Mouse (Mus musculus) cortical plate, adult 2 months (tissue): ENCODE results near the gene Hist1h4j. TPM values are rescaled to one million over a fixed set of nuclear protein-coding genes. Genes with fewer than 3 reads are reported as not detected.
"Not testable (repeated sequence)": the region's sequence is repeated elsewhere in the genome, so short reads cannot be mapped to it uniquely, and the experiment has no call there.

Experiments
- H3K27ac ChIP-seq: fragments of 200-500 bp; 2 replicates; pipeline ENCODE4 v1.5.1; 2012; ENCODE audit warnings: low read length, control low read depth, inconsistent platforms; ENCODE audit not compliant: insufficient read depth
- H3K4me1 ChIP-seq: fragments of 200-500 bp; 2 replicates; pipeline ENCODE4 v1.6.1; 2011; ENCODE audit warnings: low read length; ENCODE audit not compliant: control insufficient read depth, insufficient read depth
- H3K4me3 ChIP-seq: fragments of 200-500 bp; 2 replicates; pipeline ENCODE4 v1.5.1; 2011; ENCODE audit warnings: mild to moderate bottlenecking, low read length, control low read depth; ENCODE audit not compliant: insufficient read depth
- CTCF ChIP-seq: fragments of 200-500 bp; IDR thresholded peaks from 2 replicates; pipeline ENCODE4 v1.5.1; 2011; ENCODE audit warnings: mild to moderate bottlenecking, control low read depth, low read length; ENCODE audit not compliant: insufficient read depth; ENCODE audit errors: extremely low read depth
- POLR2A ChIP-seq: fragments of 200-500 bp; IDR thresholded peaks from 2 replicates; pipeline ENCODE4 v1.6.1; 2011; ENCODE audit warnings: mild to moderate bottlenecking, low read length, control low read depth; ENCODE audit not compliant: insufficient read depth; ENCODE audit errors: extremely low read depth
- polyA plus RNA-seq: library from polyadenylated mRNA; depleted of rRNA; stranded (reverse); fragments of >200 nt; gene quantifications from 2 replicates; pipeline ENCODE4 v1.2.3, GENCODE M21; 2012

Gene Hist1h4j
- polyA plus RNA-seq, 1 experiment: 2.3 TPM

- H3K27ac ChIP-seq: peak within 1 kb of the TSS; percentile 97
Measured at GRCm38 (mm10) chr13:21715864-21716539, 18.9 kb upstream of the Hist1h4j start, which contains the start of the genes Hist1h2bl and Hist1h2ai. Hist1h2bl (minus strand) TSS chr13:21716143. Hist1h2ai (plus strand) TSS chr13:21716422.

GRCm38 (mm10) chr13:21716540-21717391 is 18.1 kb upstream of the Hist1h4j start:
- not testable (repeated sequence) for H3K4me1 ChIP-seq
- peak overlapping the region; percentile 97 for H3K27ac ChIP-seq
- H3K4me3 ChIP-seq: peak overlapping the region; percentile 33

More at GRCm38 (mm10) chr13:21715864-21716539, 18.9 kb upstream of the Hist1h4j start, which contains the start of the genes Hist1h2bl and Hist1h2ai:
- TF ChIP-seq POLR2A: peak; percentile 97
- not testable (repeated sequence) for H3K4me1 ChIP-seq
- H3K4me3 ChIP-seq: peak within 1 kb of the TSS; percentile 33

- peak; percentile 88 for TF ChIP-seq POLR2A
- not testable (repeated sequence) for H3K4me1 ChIP-seq
- Histone ChIP-seq H3K4me3 (peak within 1 kb of the TSS; percentile 33), H3K27ac (peak within 1 kb of the TSS; percentile 97)
Measured at GRCm38 (mm10) chr13:21717397-21718357, 17.2 kb upstream of the Hist1h4j start, which contains the start of gene Hist1h3h. Hist1h3h (plus strand) TSS chr13:21717659.

GRCm38 (mm10) chr13:21718381-21719080 is 16.3 kb upstream of the Hist1h4j start:
- no peak overlapping the region for H3K27ac ChIP-seq
- TF ChIP-seq POLR2A: no peak
- no peak for TF ChIP-seq CTCF

GRCm38 (mm10) chr13:21721107-21721756 is 13.6 kb upstream of the Hist1h4j start:
- H3K27ac ChIP-seq, H3K4me1 ChIP-seq: not testable (repeated sequence)
- peak overlapping the region; percentile 42 for H3K4me3 ChIP-seq

More at GRCm38 (mm10) chr13:21718381-21719080, 16.3 kb upstream of the Hist1h4j start:
- Histone ChIP-seq H3K4me1 (peaks cover 7% of the 10 kb centered on the region; the same call in 1 of the 2 replicates), H3K4me3 (peak overlapping the region; percentile 33; the same call in 1 of the 2 replicates)

- not testable (repeated sequence) for H3K4me1 ChIP-seq, H3K27ac ChIP-seq
- peak within 1 kb of the TSS; percentile 42 for H3K4me3 ChIP-seq
- TF ChIP-seq POLR2A: peak; percentile 85
Measured at GRCm38 (mm10) chr13:21721757-21722372, 13.0 kb upstream of the Hist1h4j start, which contains the start of gene Hist1h2bm. Hist1h2bm (plus strand) TSS chr13:21722044.

- Histone ChIP-seq H3K4me1 (0 out of 2 replicates have a peak, but pooled peaks cover 2% of the 10 kb centered on the region), H3K27ac (no peak overlapping the region), H3K4me3 (peak overlapping the region; percentile 42)
- TF ChIP-seq CTCF (no peak), POLR2A (no peak)
Measured at GRCm38 (mm10) chr13:21722373-21722925, 12.4 kb upstream of the Hist1h4j start.
